Mouse (Mus musculus) 416B (cell line): ENCODE measurements around the gene Ntrk2.

Source experiments
- DNase-seq: peaks from one replicate; pipeline ENCODE4 v3.0.0; 2011; ENCODE audit warnings: low read depth

The Ntrk2 gene

GRCm38 (mm10) chr13:59115551-59115950 is 309.2 kb downstream of the Ntrk2 start:
- no peak for DNase-seq

GRCm38 (mm10) chr13:59117233-59117632 is 310.9 kb downstream of the Ntrk2 start:
- no peak for DNase-seq

GRCm38 (mm10) chr13:59119596-59120394 is 313.4 kb downstream of the Ntrk2 start:
- DNase-seq, result no peak

- DNase-seq, result no peak
Measured at GRCm38 (mm10) chr13:59143141-59143744, 336.9 kb downstream of the Ntrk2 start.

- no peak for DNase-seq
Measured at GRCm38 (mm10) chr13:59144321-59144856, 338.0 kb downstream of the Ntrk2 start.

GRCm38 (mm10) chr13:59145677-59146555 is 339.5 kb downstream of the Ntrk2 start:
- DNase-seq, result no peak

- no peak for DNase-seq
Measured at GRCm38 (mm10) chr13:59146616-59147015, 340.2 kb downstream of the Ntrk2 start.

GRCm38 (mm10) chr13:59147976-59148375 is 341.6 kb downstream of the Ntrk2 start:
- no peak for DNase-seq

- DNase-seq, result no peak
Measured at GRCm38 (mm10) chr13:59148793-59149192, 342.4 kb downstream of the Ntrk2 start.

GRCm38 (mm10) chr13:59164015-59164414 is 357.6 kb downstream of the Ntrk2 start:
- no peak for DNase-seq

- no peak for DNase-seq
Measured at GRCm38 (mm10) chr13:59173840-59174239, 367.5 kb downstream of the Ntrk2 start.

- DNase-seq, result no peak
Measured at GRCm38 (mm10) chr13:59176021-59176420, 369.7 kb downstream of the Ntrk2 start.

GRCm38 (mm10) chr13:59176485-59176884 is 370.1 kb downstream of the Ntrk2 start:
- no peak for DNase-seq

GRCm38 (mm10) chr13:59177003-59177402 is 370.6 kb downstream of the Ntrk2 start:
- no peak for DNase-seq

GRCm38 (mm10) chr13:59179986-59180385 is 373.6 kb downstream of the Ntrk2 start:
- no peak for DNase-seq

GRCm38 (mm10) chr13:59180781-59181180 is 374.4 kb downstream of the Ntrk2 start:
- no peak for DNase-seq

- no peak for DNase-seq
Measured at GRCm38 (mm10) chr13:59181188-59181947, 375.0 kb downstream of the Ntrk2 start.

- DNase-seq, result no peak
Measured at GRCm38 (mm10) chr13:59182630-59183029, 376.3 kb downstream of the Ntrk2 start.
